Mouse (Mus musculus): Measurements from ENCODE around the gene Fas.

DNA sequence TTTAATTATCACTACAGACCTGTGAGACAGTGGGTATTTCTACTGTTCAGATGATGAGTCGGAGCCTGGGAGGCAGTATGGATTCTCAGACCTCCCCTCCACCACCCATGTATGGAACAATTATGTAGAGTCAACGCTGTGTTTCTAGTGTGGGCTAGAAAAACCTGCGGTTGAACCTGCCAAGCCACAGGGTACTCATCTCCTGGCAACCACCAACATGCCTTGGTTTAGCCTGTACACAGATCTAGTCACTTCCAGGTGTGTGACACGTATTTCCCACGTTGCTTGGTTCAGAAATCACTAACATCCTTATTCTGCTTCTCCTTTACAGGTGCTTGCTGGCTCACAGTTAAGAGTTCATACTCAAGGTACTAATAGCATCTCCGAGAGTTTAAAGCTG lies 16.3 kb downstream of the Fas start:
- TF ChIP-seq CTCF (IDR thresholded peaks at IDR 0.05) (no peak), POLR2A (IDR thresholded peaks at IDR 0.05; ENCODE audit: insufficient read depth, low read depth, low read length) (no peak)
